Mouse (Mus musculus) c-Kit-negative CD71-positive TER-119-positive erythroid progenitor cells, embryonic 14.5 days (primary cell): ENCODE measurements around the gene Ablim1.

ENCODE experiments used
- DNase-seq: peaks from one replicate; pipeline ENCODE4 v3.0.0-alpha.2; 2013; ENCODE audit warnings: low read depth, low spot score

Gene Ablim1

DNA sequence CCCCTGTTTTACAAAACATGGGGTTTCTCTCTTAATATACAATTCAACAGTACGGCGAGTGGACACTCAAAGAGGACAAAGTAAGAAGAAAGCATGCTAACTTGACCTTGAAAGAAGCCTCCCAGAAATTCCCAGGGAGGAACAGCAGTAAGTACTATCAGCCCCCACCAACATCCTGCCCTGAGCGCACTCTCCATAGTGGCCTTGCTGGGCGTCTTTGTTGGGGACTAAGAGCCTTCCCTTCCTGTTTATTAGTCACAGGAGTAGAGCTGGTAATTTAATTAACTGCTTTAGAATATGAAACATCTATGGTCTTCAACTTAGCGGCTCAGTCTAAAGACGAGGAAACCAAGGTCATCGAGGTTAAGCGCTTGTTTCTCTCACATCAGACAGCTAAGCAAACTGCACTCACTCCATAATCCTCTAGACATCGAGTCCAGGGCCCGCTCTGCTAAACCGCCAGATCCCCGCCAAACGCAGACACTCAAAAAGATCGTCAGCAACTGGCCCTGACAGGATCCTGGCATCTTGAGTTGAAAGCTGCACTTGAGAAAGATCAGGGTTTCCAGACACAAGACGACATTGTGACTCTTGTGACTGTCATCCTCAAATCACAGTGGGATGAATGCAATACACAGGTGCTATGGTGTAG is 50.3 kb downstream of the Ablim1 start:
- no peak for DNase-seq

DNA sequence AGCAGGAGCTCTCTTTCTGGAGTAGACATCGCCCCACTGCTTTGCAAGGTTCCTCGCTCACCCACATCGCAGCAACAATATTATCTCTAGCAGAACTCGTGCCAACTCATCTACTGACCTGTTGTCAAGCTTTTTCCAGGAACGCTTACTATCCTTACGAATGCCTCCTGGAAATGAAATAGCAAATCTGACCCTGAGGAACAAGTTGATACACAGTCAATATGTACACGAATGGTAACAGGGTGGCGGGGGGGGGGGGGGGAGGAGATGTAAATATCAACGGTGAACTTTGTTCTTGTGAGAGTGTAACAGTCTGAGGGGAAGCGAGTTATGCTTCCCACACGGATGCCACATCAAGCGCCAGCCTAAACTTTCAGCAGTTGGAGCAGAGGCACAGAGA is 56.9 kb downstream of the Ablim1 start:
- no peak for DNase-seq

DNA sequence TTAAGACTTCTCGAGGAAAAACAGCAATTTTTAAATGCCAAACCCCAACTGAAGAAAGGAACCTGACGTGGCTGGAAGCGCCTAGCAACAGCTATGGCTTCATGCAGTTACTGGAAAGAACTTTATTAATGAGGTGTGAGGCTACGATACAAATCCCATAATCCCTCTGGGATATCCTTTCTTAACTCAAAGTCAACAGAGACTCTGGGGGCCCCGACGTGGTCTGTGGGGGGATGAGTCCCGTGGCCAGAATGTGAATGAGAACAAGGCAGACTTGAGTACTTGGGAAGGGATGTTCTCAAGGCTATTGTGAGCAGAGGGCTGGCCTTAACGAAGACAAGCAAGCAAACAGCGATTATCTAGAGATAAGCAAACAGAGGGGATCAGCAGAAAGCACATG is 58.1 kb downstream of the Ablim1 start:
- no peak for DNase-seq

DNA sequence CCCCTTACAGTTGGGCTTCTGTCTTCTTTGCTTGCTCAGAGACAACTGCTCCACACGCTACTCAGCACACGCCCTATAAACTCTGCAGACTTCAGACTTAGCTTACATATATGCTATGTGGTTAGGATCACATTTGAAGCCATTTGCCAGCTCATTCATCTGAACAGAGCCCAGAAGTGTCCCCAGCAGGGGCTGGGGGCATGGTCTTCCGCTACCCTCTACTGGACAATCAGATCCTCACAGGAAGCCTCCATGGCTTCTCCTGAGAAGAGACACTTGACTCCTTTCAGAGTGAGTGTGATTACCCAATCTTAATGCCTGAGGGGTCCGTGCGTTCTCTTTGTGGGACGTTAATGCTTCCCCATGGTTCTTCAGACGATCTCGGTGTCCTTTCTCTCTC is 59.6 kb downstream of the Ablim1 start:
- no peak for DNase-seq

DNA sequence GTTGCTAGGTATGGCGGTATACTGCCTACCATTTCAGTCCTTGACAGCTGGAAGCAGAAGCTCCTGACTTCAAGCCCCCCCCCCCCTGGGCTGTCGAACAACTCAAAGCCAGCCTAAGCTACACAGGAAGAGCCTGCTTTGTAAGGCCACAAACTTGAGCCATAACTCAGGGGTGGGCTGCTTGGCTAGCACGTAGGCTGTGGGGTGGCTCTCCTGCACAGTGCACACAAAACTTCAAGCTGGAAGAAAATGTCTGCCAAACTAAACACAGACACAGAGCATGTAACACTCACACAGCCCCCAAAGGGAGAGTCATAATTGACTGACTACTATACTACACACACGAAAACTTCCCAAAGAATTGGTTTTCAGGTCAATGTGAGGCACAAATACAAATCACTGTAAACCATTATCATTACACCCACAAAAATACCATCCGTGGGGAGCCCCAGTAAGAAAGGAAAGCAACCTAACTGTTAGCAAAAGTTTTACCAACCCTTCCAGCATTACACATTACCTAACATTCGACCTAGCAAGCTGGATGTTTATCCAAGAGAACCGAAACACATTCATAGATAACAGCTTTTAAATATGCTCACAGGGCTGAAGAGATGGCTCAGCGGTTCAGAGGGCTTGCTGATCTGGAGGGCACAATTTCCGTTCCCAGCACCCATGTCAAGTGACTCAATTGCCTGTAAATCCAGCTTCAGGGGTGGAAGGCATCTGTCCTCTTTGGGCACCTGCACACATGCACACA is 61.8 kb downstream of the Ablim1 start:
- no peak for DNase-seq

DNA sequence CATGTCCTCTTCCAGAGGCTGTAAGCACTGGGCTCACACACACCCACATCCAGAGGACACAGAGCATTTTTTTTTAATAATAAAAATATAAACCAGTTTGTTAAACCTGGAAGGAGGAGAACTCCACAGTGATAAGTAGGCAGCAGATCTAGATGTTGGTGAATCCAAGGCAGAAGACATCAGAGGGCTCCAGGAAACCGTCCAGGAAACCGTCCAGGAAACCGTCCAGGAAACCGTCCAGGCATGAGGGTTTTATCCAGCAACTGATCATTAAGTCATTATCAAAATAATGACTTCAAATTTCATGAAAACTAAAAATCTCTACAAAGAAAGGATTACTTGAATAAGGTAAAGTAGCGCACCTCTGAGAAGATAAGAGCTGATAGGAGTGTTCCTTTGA is 65.9 kb downstream of the Ablim1 start:
- no peak for DNase-seq

DNA sequence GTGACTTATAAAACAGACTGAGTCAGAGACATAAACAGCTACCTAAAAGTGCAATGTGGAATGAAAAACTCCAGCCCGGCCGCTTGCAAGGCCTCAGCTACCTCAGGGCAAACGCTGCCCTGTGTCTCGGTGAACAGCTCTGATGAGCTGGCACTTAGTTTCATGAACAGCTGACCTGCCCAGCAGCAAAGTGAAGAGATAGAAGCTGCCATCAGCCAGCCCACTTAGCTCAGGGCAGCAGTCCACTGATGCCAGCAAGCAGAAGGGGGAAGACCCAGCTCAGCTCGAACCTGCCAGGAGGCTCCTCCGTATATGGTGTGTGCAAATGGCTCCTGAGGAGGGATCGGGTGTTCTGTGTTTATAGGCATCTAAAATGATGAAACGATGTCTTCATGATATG is 67.5 kb downstream of the Ablim1 start:
- no peak for DNase-seq

DNA sequence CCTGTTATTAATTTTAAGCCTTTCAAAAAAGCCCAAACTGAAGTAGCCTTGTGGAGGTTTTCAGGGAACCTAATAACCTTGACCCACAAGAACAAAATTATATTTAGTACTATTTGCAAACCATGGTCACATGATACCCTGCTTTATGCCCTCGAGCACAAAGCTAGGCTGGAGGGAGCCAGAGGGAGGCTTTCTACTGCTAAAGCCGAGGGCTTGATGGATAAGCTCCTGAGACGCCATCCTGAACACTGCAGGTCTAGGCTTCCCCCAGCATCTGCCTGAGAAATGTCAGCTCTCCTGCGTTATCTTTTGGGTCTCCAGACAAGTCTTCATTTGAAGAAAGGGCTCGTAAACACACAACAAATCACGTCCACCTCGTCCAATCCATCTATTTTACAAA is 70.4 kb downstream of the Ablim1 start:
- DNase-seq = no peak

DNA sequence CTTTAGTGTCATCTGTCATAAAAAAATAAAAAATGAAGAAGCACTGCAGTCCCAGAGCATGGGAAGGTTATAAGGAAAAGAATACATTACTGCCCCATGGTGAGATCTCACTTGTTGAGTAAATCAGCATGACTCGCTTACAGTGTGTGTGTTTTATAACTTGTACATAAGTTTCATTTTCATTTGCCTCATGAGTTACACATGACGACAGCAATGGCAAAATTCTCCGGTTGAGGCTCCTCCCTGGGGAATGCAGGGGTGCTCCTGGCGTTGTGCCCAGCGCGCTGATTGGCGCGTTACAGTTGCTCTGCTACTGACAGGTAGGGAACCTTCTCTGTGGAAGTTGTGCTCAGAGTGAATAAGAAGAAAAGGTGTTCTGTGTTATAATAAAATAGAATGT is 71.1 kb downstream of the Ablim1 start:
- DNase-seq = no peak

DNA sequence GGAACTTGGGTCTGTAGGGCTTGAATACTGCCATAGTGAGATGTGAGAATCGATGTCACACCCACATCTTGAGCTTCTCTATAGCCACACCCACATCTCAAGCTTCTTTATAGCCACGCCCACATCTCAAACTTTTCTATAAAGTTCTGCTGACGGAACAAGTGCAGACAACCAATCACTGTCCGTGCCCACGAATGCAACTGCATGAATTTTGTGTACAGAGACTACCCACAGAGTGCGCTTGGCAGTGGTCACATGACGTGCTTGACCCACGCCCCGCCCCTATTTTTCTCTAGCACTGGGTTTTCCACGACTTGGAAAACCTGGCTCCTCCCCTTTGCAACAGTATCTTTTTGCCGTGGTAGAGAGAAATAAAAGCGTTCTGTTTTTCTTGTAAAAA is 71.5 kb downstream of the Ablim1 start:
- no peak for DNase-seq

DNA sequence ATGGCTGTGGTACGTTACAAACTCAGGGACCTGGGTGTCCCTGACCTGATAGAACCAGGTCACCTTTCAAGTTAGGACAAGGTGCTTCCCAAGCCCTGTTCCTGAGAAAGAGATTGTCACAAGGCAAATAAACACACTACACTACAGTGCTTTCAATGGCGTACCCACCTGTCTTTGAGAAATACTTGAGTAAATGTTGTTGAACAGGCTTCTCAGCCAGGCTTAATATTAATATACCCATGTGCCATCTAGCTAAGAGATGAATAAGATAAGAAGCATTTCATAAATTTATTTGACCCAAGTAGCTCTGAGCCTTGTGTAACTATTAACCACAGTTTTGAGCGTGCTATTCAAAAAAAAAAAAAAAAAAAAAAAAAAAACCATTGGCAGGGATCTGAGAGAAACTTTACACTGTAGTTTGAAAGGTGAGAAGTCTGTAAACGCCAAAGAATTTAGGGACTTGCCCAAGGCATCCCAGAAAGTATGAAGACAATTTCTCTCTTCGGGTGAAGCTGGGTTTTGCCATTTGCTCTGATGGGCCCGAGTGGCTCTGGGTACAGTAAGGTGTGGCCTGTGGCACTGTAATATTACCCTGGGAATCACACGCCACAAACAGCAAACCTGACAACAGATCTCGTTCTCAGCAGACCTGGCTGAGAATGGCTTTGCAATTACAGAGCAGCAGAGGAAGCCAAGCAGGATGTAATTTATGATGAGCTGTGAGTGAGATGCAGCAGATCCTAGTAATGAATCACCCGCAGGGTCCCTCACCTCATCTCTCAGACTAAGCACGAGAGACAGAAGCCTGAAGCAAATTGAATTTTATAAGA is 73.1 kb downstream of the Ablim1 start:
- no peak for DNase-seq

DNA sequence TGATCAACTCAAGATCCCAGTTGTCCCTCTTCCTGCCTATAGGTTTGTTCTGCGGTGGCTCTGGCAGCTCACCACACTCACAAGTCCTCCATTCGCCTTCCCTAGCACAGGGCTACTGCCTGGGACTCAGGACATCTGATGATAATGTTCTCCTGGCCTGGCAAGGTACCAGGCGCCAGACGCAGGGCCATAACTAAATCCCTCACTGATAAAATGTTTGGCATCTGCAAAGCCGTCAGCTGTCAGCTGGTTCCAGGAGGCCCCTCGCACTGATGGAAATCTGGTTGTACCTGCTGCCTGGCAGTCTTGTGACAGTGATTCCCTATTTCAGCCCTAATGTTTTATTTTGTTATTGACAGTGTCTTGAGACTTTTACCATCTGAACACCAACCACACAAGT is 74.5 kb downstream of the Ablim1 start:
- DNase-seq = no peak

DNA sequence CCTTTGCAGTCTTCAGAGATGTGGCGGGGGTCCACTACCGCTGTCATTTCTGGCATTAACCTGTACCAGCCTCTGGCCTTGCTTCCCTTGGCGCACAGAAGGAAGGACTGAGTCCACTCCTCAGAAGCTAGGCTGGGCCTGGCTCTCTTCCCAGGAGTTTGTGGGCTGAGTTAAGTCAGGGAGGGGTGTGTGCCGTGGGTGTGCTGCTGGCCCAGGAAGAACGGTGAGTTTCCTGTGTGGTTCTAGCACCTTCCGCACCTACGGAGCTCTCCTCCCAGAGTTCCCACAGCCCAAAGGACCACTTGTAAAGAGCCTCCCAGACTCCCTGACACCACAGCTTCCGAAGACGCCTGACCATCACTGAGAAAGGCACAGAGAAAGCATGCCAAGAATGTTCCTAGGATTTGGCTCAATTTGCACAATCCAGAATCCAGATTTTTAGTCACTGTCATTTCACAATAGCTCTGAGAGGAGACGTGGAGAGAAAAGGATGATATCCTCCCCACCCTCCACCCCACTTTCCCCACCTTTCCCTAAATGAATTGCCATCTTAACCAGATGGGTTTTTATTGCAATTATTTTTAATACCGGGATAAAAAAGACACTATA is 75.4 kb downstream of the Ablim1 start:
- DNase-seq = no peak

DNA sequence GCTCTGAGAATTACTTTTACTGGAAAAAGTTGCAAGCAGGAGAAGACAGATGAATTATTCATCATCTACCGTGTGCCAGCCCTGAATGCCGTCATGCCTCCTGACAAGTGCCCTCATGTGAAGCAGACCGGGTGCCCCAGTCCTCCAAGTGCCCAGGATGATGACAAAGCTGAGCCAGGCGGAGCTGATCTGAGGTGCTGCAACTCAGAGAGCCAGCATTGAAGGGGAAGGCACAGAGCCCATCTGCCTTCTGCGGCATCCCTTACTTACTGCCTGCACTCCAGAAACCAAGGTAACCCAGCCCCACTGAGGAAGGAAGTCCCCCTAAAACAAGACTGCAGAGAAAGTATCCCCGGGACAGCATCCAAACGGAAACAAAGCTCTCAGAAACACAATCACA is 76.3 kb downstream of the Ablim1 start:
- DNase-seq = no peak

DNA sequence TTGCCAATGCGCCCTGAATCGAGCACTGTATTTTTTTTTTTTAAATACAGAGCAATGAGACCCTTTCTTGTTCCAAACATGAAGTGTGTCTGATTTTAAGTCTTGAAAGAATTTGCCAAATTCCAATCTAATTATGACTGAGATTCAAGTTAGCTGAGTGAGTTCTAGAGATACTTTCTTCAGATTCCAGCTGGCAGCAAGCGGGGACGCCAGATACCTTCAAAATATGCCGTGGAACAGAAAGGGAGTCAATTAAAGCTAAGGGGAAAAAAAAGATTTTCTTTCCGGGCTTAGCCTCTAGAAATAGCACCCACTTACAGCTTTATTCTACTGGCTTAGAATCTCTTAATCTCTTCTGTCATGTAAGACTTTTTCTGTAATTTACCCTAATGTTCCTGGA is 77.2 kb downstream of the Ablim1 start:
- no peak for DNase-seq

DNA sequence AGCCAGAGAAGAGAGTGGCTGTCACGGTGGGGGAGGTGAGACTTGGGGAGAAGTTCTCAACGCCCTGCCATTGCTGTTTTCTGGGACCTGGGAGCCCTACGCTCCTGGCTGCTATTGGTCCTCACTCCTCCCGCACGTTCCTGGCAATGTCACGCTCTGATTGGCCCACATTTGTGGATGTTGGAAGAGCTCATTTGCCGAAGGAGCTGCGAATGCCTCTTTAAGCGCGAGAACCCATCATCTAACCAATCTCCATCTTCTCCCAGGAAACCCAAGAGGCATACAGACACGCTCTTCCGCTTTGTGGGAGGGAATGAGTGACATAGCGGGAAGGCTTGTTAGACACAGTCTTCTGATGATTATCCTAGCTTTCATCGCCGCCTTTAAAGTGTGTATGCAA is 78.1 kb downstream of the Ablim1 start:
- no peak for DNase-seq

DNA sequence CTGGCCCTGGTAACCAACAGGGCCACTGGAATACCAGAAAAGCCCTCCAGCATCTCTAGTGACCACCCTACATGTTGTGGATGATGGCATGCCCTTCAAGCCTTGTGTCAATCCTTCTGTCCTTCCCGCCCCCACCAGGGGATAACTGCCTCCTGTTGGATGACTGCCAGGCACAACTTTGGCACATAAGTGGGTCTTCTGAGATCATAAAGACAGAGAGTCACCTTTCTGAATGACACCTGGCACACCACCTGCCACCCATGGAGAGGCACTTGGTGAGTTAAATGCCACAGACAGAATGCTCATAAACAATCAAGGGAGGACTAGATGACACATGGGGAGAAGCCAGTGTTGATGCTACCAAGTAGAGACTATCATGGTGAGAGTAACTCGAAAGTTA is 78.8 kb downstream of the Ablim1 start:
- no peak for DNase-seq

DNA sequence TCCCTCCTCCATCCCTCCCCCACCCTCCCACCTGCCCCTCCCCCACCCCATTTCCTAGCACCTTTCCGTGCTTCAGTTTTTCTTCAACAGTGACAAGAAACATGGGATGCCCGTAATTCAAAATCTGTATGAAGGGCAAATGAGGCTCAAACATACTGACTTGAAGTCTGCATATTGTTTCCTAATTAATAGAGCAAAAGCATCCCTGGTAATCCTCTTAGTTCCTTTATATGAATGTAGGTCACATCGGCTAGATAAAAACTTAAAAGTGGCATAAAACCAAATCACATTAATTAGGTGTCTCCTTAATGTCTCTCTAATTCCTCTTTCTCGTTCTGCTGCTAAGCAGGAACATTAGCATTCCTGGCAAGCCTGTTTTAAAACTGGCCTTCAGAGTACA is 83.7 kb downstream of the Ablim1 start:
- DNase-seq = no peak

DNA sequence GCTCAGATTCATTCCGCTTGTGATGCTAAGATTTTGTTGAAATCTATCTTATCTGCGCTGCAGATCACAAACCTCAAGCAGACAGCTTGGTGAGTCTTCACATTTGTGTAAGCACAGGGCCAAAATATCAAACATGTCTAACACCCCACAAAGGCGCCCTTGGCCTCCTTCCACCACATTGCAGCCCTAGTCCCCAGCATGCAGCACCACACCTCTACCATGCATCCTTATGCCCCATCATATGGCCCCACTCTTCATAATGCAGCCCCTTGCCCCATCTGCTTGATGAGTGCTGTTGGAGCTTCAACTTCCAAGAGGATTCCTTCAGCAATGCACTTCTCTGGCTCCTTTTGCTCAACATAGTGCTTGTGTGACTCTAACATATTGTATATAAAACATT is 85.6 kb downstream of the Ablim1 start:
- DNase-seq = no peak

DNA sequence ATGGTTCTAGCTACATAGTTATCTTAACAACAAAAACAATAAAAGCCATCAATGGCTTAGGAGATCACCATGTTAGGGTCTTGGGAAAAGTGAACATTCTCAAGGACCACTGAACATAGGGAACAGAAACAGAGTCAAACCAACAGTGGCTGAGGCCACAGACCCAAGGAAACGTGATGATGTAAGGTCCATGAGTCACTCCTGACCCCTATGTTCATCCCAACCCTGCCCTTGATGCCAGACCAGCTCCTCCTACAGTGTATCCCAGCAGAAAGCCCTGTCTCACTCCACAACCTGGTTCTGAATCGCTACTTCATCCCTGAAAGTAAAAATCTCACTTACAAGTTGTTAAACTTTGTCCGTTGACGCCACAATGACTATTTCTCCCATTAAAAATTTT is 86.1 kb downstream of the Ablim1 start:
- DNase-seq = no peak

DNA sequence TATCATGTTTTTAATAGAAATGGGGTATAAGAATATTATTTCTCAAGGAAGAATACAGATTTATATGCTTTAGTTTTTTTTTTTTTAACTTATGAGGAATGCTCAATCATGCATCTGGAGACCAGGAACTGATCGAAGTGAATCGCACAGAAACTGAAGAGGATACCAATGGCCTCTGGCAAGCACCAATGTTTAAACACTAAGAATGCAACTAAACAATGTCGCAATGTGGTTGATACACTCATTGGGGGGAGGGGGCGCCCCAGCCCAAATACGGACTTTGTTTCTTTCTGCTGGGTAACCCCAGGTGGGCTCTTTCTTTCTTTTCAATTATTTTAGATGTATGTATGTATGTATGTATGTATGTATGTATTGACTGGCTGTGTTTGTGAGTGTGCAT is 90.3 kb downstream of the Ablim1 start:
- DNase-seq = no peak

DNA sequence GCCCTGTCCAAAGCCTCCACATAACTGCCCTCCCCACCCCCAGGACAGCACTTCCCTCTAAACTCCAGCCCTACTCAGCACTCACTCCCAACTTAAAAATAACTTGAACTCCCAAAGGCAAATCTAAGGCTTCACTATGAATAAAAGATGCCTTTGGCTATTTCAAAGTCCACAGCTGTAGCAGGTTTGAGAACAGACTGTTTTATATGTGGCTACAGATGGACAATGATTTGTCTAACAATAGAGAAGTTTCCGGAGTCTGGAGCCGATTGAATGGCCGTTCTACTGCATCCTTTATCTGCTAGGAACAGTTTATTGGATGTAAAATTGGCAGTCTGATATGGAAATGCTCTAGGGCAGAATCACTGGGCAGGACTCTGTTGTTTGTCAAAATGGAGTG is 91.0 kb downstream of the Ablim1 start:
- no peak for DNase-seq
